Mouse (Mus musculus) olfactory bulb, adult 2 months (tissue): ENCODE results near the gene Yaf2.
A peak's percentile ranks its signal among the peaks of the same experiment; 100 is the strongest.

ENCODE experiments used
- CTCF ChIP-seq: fragments of 200-500 bp; IDR thresholded peaks from 2 replicates; pipeline ENCODE4 v1.5.1; 2012; ENCODE audit warnings: low read depth, mild to moderate bottlenecking, low read length, moderate library complexity; ENCODE audit not compliant: insufficient read depth
- POLR2A ChIP-seq: fragments of 200-500 bp; IDR thresholded peaks from 2 replicates; pipeline ENCODE4 v1.6.1; 2012; ENCODE audit warnings: mild to moderate bottlenecking, low read depth, low read length, moderate library complexity; ENCODE audit not compliant: insufficient read depth

DNA sequence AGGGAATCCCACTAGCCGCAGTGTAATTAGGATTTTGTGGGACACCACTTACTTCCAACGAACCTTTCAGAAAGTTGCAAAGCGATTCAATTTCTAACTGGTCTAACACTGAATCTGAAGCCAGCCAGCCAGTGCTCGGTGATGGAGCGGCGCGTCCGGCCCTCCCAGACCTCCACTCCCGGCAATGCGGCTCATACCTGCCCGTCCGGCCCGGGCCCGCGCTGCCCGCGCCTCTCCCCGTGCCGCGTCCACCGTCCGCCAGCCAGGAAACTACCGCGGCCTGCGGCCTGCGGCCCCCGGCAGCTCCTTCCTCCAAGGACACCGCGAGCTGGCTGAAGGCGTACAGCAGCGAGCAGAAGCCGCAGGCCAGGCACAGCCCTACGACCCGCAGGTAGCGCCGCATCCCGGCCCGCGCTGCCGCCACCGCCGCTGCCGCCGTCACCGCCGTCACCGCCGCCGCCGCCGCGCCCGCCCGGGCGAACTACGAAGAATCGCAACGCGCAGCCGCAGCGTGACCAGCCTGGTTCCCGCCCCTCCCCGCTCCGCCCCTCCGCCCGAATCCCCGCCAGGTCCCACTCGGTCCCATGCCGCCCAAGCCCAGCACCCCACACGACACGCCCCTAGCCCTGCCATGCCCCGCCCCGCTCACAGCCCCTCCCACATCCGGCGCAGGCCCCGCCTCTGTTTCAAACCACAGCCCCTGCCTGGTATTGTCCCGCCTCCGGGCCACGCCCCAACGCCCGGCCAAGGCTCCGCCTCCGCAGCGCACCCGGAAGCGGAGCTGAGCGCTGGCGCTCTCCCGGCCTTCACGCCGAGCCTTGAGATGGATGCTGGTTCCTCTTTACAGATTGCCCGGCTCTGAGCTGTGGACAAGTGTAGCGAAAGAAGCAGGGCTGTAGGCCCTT lies 61.8 kb downstream of the Yaf2 start, which contains the start of gene Gxylt1:
- TF ChIP-seq CTCF (no peak), POLR2A (peak; percentile 47; the same call in 1 of the 2 replicates)
